Mouse (Mus musculus): ENCODE measurements around the gene Ablim1. TPM values are rescaled to one million over a fixed set of nuclear protein-coding genes. Genes with fewer than 3 reads are reported as not detected.

Ablim1 gene
- total and polyA plus RNA-seq, 2 experiments from 2014 or later = 50.7 to 81.2 TPM

GRCm38 (mm10) chr19:57193382-57193781, 121.3 kb downstream of the Ablim1 start:
- WGBS = 95% methylated on average over 12 of the region's 12 CpGs
- Histone ChIP-seq H3K27me3 (ENCODE audit: insufficient read depth, low read length) (no peaks in the 10 kb centered on the region), H3K27ac (ENCODE audit: low read depth, low read length) (no peak overlapping the region), H3K9me3 (ENCODE audit: low read length) (no peaks in the 10 kb centered on the region), H3K4me3 (ENCODE audit: low read depth, low read length) (no peak overlapping the region), H3K9ac (replicated peaks; ENCODE audit: low read length, poor library complexity, severe bottlenecking) (no peak overlapping the region), H3K4me2 (ENCODE audit: low read depth, low read length, poor library complexity, severe bottlenecking) (no peak overlapping the region), H3K4me1 (ENCODE audit: insufficient read depth, low read length) (peaks cover 10% of the 10 kb centered on the region; the same call in 1 of the 2 replicates), H3K36me3 (ENCODE audit: insufficient read depth, low read length) (no peaks in the 10 kb centered on the region)
- ATAC-seq (ENCODE audit: low FRiP score) = no peak
- DNase-seq (ENCODE audit: low spot score) = no peak
- no peak for TF ChIP-seq CTCF (IDR thresholded peaks at IDR 0.05)

GRCm38 (mm10) chr19:57191109-57191508, 123.6 kb downstream of the Ablim1 start:
- no peaks in the 10 kb centered on the region for H3K36me3 ChIP-seq (ENCODE audit: insufficient read depth, low read length)
- H3K27ac ChIP-seq (ENCODE audit: low read depth, low read length) = no peak overlapping the region
- H3K4me2 ChIP-seq (ENCODE audit: low read depth, low read length, poor library complexity, severe bottlenecking) = no peak overlapping the region
- 90% methylated on average over 1 of the region's 1 CpGs for WGBS
- ATAC-seq (ENCODE audit: low FRiP score) (no peak), DNase-seq (ENCODE audit: low spot score) (no peak)
- no peaks in the 10 kb centered on the region for H3K9me3 ChIP-seq (ENCODE audit: low read length)
- no peak overlapping the region for H3K4me3 ChIP-seq (ENCODE audit: low read depth, low read length)
- H3K9ac ChIP-seq (replicated peaks; ENCODE audit: low read length, poor library complexity, severe bottlenecking) = no peak overlapping the region
- H3K4me1 ChIP-seq (ENCODE audit: insufficient read depth, low read length) = peaks cover 3% of the 10 kb centered on the region; the same call in 1 of the 2 replicates
- TF ChIP-seq CTCF (IDR thresholded peaks at IDR 0.05) = no peak
- H3K27me3 ChIP-seq (ENCODE audit: insufficient read depth, low read length) = no peaks in the 10 kb centered on the region

GRCm38 (mm10) chr19:57189427-57189826, 125.3 kb downstream of the Ablim1 start:
- Histone ChIP-seq H3K36me3 (ENCODE audit: insufficient read depth, low read length) (no peaks in the 10 kb centered on the region), H3K27me3 (ENCODE audit: insufficient read depth, low read length) (no peaks in the 10 kb centered on the region), H3K9me3 (ENCODE audit: low read length) (no peaks in the 10 kb centered on the region), H3K4me2 (ENCODE audit: low read depth, low read length, poor library complexity, severe bottlenecking) (no peak overlapping the region), H3K4me1 (ENCODE audit: insufficient read depth, low read length) (peaks cover 3% of the 10 kb centered on the region; the same call in 1 of the 2 replicates), H3K27ac (ENCODE audit: low read depth, low read length) (no peak overlapping the region), H3K9ac (replicated peaks; ENCODE audit: low read length, poor library complexity, severe bottlenecking) (no peak overlapping the region), H3K4me3 (ENCODE audit: low read depth, low read length) (no peak overlapping the region)
- no peak for TF ChIP-seq CTCF (IDR thresholded peaks at IDR 0.05)
- ATAC-seq (ENCODE audit: low FRiP score) (no peak), DNase-seq (ENCODE audit: low spot score) (no peak)
- 70% methylated on average over 5 of the region's 5 CpGs for WGBS

GRCm38 (mm10) chr19:57188553-57188952, 126.2 kb downstream of the Ablim1 start:
- WGBS = 84% methylated on average over 4 of the region's 4 CpGs
- no peak for ATAC-seq (ENCODE audit: low FRiP score)
- H3K9ac ChIP-seq (replicated peaks; ENCODE audit: low read length, poor library complexity, severe bottlenecking) = no peak overlapping the region

GRCm38 (mm10) chr19:57185021-57185420, 129.7 kb downstream of the Ablim1 start:
- 92% methylated on average over 3 of the region's 3 CpGs for WGBS

More at GRCm38 (mm10) chr19:57188553-57188952, 126.2 kb downstream of the Ablim1 start:
- Histone ChIP-seq H3K9me3 (ENCODE audit: low read length) (no peaks in the 10 kb centered on the region), H3K27ac (ENCODE audit: low read depth, low read length) (no peak overlapping the region), H3K27me3 (ENCODE audit: insufficient read depth, low read length) (no peaks in the 10 kb centered on the region), H3K36me3 (ENCODE audit: insufficient read depth, low read length) (no peaks in the 10 kb centered on the region), H3K4me2 (ENCODE audit: low read depth, low read length, poor library complexity, severe bottlenecking) (no peak overlapping the region), H3K4me3 (ENCODE audit: low read depth, low read length) (no peak overlapping the region), H3K4me1 (ENCODE audit: insufficient read depth, low read length) (peaks cover 3% of the 10 kb centered on the region; the same call in 1 of the 2 replicates)
- DNase-seq (ENCODE audit: low spot score) = no peak
- TF ChIP-seq CTCF (IDR thresholded peaks at IDR 0.05) = no peak

GRCm38 (mm10) chr19:57182938-57183720, 131.6 kb downstream of the Ablim1 start:
- no peak overlapping the region for H3K4me2 ChIP-seq (ENCODE audit: low read depth, low read length, poor library complexity, severe bottlenecking)
- TF ChIP-seq CTCF (IDR thresholded peaks at IDR 0.05) = no peak
- H3K9me3 ChIP-seq (ENCODE audit: low read length) = no peaks in the 10 kb centered on the region
- no peaks in the 10 kb centered on the region for H3K4me1 ChIP-seq (ENCODE audit: insufficient read depth, low read length)
- no peak for ATAC-seq (ENCODE audit: low FRiP score)
- H3K36me3 ChIP-seq (ENCODE audit: insufficient read depth, low read length) = no peaks in the 10 kb centered on the region
- WGBS = 91% methylated on average over 13 of the region's 13 CpGs
- no peak for DNase-seq (ENCODE audit: low spot score)
- no peaks in the 10 kb centered on the region for H3K27me3 ChIP-seq (ENCODE audit: insufficient read depth, low read length)
- no peak overlapping the region for H3K4me3 ChIP-seq (ENCODE audit: low read depth, low read length)
- H3K9ac ChIP-seq (replicated peaks; ENCODE audit: low read length, poor library complexity, severe bottlenecking) = no peak overlapping the region
- H3K27ac ChIP-seq (ENCODE audit: low read depth, low read length) = no peak overlapping the region

More at GRCm38 (mm10) chr19:57185021-57185420, 129.7 kb downstream of the Ablim1 start:
- H3K9me3 ChIP-seq (ENCODE audit: low read length) = no peaks in the 10 kb centered on the region
- H3K9ac ChIP-seq (replicated peaks; ENCODE audit: low read length, poor library complexity, severe bottlenecking) = no peak overlapping the region
- no peaks in the 10 kb centered on the region for H3K36me3 ChIP-seq (ENCODE audit: insufficient read depth, low read length)
- no peak overlapping the region for H3K4me3 ChIP-seq (ENCODE audit: low read depth, low read length)
- ATAC-seq (ENCODE audit: low FRiP score) (no peak), DNase-seq (ENCODE audit: low spot score) (no peak)
- no peak for TF ChIP-seq CTCF (IDR thresholded peaks at IDR 0.05)
- H3K4me2 ChIP-seq (ENCODE audit: low read depth, low read length, poor library complexity, severe bottlenecking) = no peak overlapping the region
- H3K4me1 ChIP-seq (ENCODE audit: insufficient read depth, low read length) = no peaks in the 10 kb centered on the region
- H3K27ac ChIP-seq (ENCODE audit: low read depth, low read length) = no peak overlapping the region
- no peaks in the 10 kb centered on the region for H3K27me3 ChIP-seq (ENCODE audit: insufficient read depth, low read length)
